Mouse (Mus musculus): ENCODE measurements at regions not wholly inside any gene's neighbourhood (a gene's known extent, or its start where the extent isn't known, plus 50 kb on each side); places are given as distances from the start of the nearest gene placed in this dataset.

GRCm38 (mm10) chr14:71129771-71130211 lies 530.2 kb upstream of the Fam160b2 start:
- Histone ChIP-seq H3K4me3 (no peak overlapping the region), H3K27ac (no peak overlapping the region), H3K27me3 (ENCODE audit: poor library complexity, severe bottlenecking) (no peaks in the 10 kb centered on the region), H3K9me3 (no peaks in the 10 kb centered on the region), H3K4me1 (no peaks in the 10 kb centered on the region), H3K36me3 (replicated peaks) (no peaks in the 10 kb centered on the region)
- 94% methylated on average over 4 of the region's 4 CpGs for WGBS
- DNase-seq (ENCODE audit: extremely low spot score, low spot score) = no peak

GRCm38 (mm10) chr14:71128495-71128894 lies 528.9 kb upstream of the Fam160b2 start:
- no peak overlapping the region for H3K27ac ChIP-seq
- H3K27me3 ChIP-seq (ENCODE audit: poor library complexity, severe bottlenecking) = no peaks in the 10 kb centered on the region
- WGBS = 88% methylated on average over 3 of the region's 3 CpGs
- DNase-seq (ENCODE audit: extremely low spot score, low spot score) = no peak
- H3K9me3 ChIP-seq = no peaks in the 10 kb centered on the region
- no peaks in the 10 kb centered on the region for H3K4me1 ChIP-seq
- no peaks in the 10 kb centered on the region for H3K36me3 ChIP-seq (replicated peaks)
- no peak overlapping the region for H3K4me3 ChIP-seq

- 94% methylated on average over 7 of the region's 7 CpGs for WGBS
- Histone ChIP-seq H3K4me1 (no peaks in the 10 kb centered on the region), H3K36me3 (replicated peaks) (no peaks in the 10 kb centered on the region), H3K27ac (no peak overlapping the region), H3K27me3 (ENCODE audit: poor library complexity, severe bottlenecking) (no peaks in the 10 kb centered on the region), H3K9me3 (no peaks in the 10 kb centered on the region), H3K4me3 (no peak overlapping the region)
- DNase-seq (ENCODE audit: extremely low spot score, low spot score) = no peak
Measured at GRCm38 (mm10) chr14:71118681-71119080, 519.0 kb upstream of the Fam160b2 start.

GRCm38 (mm10) chr14:71115798-71116432 lies 516.3 kb upstream of the Fam160b2 start:
- DNase-seq (ENCODE audit: extremely low spot score, low spot score) = no peak
- Histone ChIP-seq H3K9me3 (no peaks in the 10 kb centered on the region), H3K4me3 (no peak overlapping the region), H3K27ac (no peak overlapping the region), H3K27me3 (ENCODE audit: poor library complexity, severe bottlenecking) (no peaks in the 10 kb centered on the region), H3K36me3 (replicated peaks) (no peaks in the 10 kb centered on the region), H3K4me1 (no peaks in the 10 kb centered on the region)
- WGBS = 88% methylated on average over 3 of the region's 3 CpGs

GRCm38 (mm10) chr14:71115095-71115797 lies 515.6 kb upstream of the Fam160b2 start:
- no peaks in the 10 kb centered on the region for H3K36me3 ChIP-seq (replicated peaks)
- no peaks in the 10 kb centered on the region for H3K4me1 ChIP-seq
- no peak overlapping the region for H3K4me3 ChIP-seq
- H3K9me3 ChIP-seq = no peaks in the 10 kb centered on the region
- no peaks in the 10 kb centered on the region for H3K27me3 ChIP-seq (ENCODE audit: poor library complexity, severe bottlenecking)
- WGBS = 89% methylated on average over 8 of the region's 8 CpGs
- no peak overlapping the region for H3K27ac ChIP-seq
- no peak for DNase-seq (ENCODE audit: extremely low spot score, low spot score)

GRCm38 (mm10) chr14:71113198-71113597 lies 513.6 kb upstream of the Fam160b2 start:
- Histone ChIP-seq H3K9me3 (no peaks in the 10 kb centered on the region), H3K4me3 (no peak overlapping the region), H3K27me3 (ENCODE audit: poor library complexity, severe bottlenecking) (no peaks in the 10 kb centered on the region), H3K4me1 (no peaks in the 10 kb centered on the region), H3K27ac (no peak overlapping the region), H3K36me3 (replicated peaks) (no peaks in the 10 kb centered on the region)
- DNase-seq (ENCODE audit: extremely low spot score, low spot score) = no peak

GRCm38 (mm10) chr14:71104617-71105016 lies 505.0 kb upstream of the Fam160b2 start:
- H3K36me3 ChIP-seq (replicated peaks) = no peaks in the 10 kb centered on the region

GRCm38 (mm10) chr14:71103955-71104354 lies 504.3 kb upstream of the Fam160b2 start:
- WGBS = 92% methylated on average over 5 of the region's 5 CpGs

More at GRCm38 (mm10) chr14:71104617-71105016, 505.0 kb upstream of the Fam160b2 start:
- H3K9me3 ChIP-seq = no peaks in the 10 kb centered on the region
- H3K4me1 ChIP-seq = no peaks in the 10 kb centered on the region
- H3K4me3 ChIP-seq = no peak overlapping the region
- H3K27me3 ChIP-seq (ENCODE audit: poor library complexity, severe bottlenecking) = no peaks in the 10 kb centered on the region
- H3K27ac ChIP-seq = no peak overlapping the region
- DNase-seq (ENCODE audit: extremely low spot score, low spot score) = no peak

GRCm38 (mm10) chr14:71095661-71096422 lies 496.2 kb upstream of the Fam160b2 start:
- Histone ChIP-seq H3K9me3 (no peaks in the 10 kb centered on the region), H3K4me1 (no peaks in the 10 kb centered on the region; the same call in 1 of the 2 replicates), H3K4me3 (no peak overlapping the region), H3K36me3 (replicated peaks) (no peaks in the 10 kb centered on the region), H3K27ac (no peak overlapping the region), H3K27me3 (ENCODE audit: poor library complexity, severe bottlenecking) (no peaks in the 10 kb centered on the region)
- no peak for DNase-seq (ENCODE audit: extremely low spot score, low spot score)
- 75% methylated on average over 7 of the region's 7 CpGs for WGBS

More at GRCm38 (mm10) chr14:71103955-71104354, 504.3 kb upstream of the Fam160b2 start:
- DNase-seq (ENCODE audit: extremely low spot score, low spot score) = no peak
- Histone ChIP-seq H3K27ac (no peak overlapping the region), H3K36me3 (replicated peaks) (no peaks in the 10 kb centered on the region), H3K9me3 (no peaks in the 10 kb centered on the region), H3K4me1 (no peaks in the 10 kb centered on the region), H3K4me3 (no peak overlapping the region), H3K27me3 (ENCODE audit: poor library complexity, severe bottlenecking) (no peaks in the 10 kb centered on the region)

- H3K27ac ChIP-seq = no peak overlapping the region
- no peaks in the 10 kb centered on the region for H3K27me3 ChIP-seq (ENCODE audit: poor library complexity, severe bottlenecking)
- H3K4me3 ChIP-seq = no peak overlapping the region
- H3K36me3 ChIP-seq (replicated peaks) = no peaks in the 10 kb centered on the region
- 77% methylated on average over 8 of the region's 8 CpGs for WGBS
- H3K9me3 ChIP-seq = no peaks in the 10 kb centered on the region
- DNase-seq (ENCODE audit: extremely low spot score, low spot score) = no peak
- H3K4me1 ChIP-seq = no peaks in the 10 kb centered on the region; the same call in 1 of the 2 replicates
Measured at GRCm38 (mm10) chr14:71092626-71093326, 493.1 kb upstream of the Fam160b2 start.

GRCm38 (mm10) chr14:71085721-71086120 lies 486.1 kb upstream of the Fam160b2 start:
- Histone ChIP-seq H3K4me1 (no peaks in the 10 kb centered on the region), H3K4me3 (no peak overlapping the region), H3K9me3 (no peaks in the 10 kb centered on the region), H3K36me3 (replicated peaks) (no peaks in the 10 kb centered on the region), H3K27me3 (ENCODE audit: poor library complexity, severe bottlenecking) (no peaks in the 10 kb centered on the region), H3K27ac (no peak overlapping the region)
- no peak for DNase-seq (ENCODE audit: extremely low spot score, low spot score)
- WGBS = 92% methylated on average over 3 of the region's 3 CpGs

GRCm38 (mm10) chr14:71082327-71082726 lies 482.7 kb upstream of the Fam160b2 start:
- Histone ChIP-seq H3K27ac (no peak overlapping the region), H3K36me3 (replicated peaks) (no peaks in the 10 kb centered on the region), H3K27me3 (ENCODE audit: poor library complexity, severe bottlenecking) (no peaks in the 10 kb centered on the region), H3K4me1 (no peaks in the 10 kb centered on the region), H3K9me3 (no peaks in the 10 kb centered on the region), H3K4me3 (no peak overlapping the region)
- no peak for DNase-seq (ENCODE audit: extremely low spot score, low spot score)
